Mouse (Mus musculus): ENCODE results near the gene Ap1b1.

DNA sequence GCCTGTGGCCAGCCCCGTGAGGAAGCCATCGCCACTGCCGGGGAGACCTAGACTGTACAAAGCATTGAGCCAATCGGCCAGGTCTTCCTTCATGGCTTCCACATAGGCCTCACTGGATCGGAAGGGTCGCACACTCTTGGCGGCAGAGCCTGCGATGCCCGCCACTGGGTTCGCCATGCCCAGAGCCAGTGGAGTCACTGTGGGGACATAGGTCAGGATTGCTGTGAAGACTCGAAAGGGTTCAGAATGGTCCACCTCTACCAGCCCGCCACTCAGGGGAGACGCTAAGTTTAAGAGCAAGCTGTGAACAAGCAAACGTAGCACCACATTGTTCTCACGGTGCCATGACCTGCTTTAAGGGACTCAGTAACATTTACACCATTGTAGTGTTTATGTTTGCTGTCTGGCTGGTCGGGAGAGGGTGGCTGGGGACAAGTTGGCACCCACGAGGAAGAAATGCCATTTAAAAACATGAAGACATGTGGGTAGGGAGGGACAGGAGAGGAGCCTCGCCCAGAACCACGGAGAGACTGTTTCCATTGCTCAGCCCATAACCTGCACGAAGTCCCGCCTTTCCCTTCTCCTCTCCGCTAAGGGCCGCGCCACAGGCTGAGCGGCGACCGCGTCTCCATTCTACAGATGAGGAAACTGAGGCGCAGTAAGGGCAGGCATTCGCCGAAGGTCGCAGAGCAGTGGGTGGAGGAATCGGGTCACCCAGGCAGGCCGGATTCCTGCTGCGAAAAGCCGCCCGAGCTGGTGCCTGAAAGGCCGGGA lies 77.8 kb downstream of the Ap1b1 start:
- no peak for TF ChIP-seq CTCF (IDR thresholded peaks at IDR 0.05; ENCODE audit: low read depth)
- no peak for TF ChIP-seq EP300 (IDR thresholded peaks at IDR 0.05; ENCODE audit: low read depth)
